Mouse (Mus musculus) heart, embryonic 10.5 days (tissue): ENCODE results near the gene Ndufaf1. TPM values are rescaled to one million over a fixed set of nuclear protein-coding genes. Genes with fewer than 3 reads are reported as not detected.

ENCODE experiments used
- polyA plus RNA-seq: library from polyadenylated mRNA; unstranded; fragments of >200 nt; fragmentation: Nextera tagmentation; extraction: Ambion mirVana; gene quantifications from 2 replicates; pipeline ENCODE4 v1.2.1, GENCODE M21; 2016

Gene Ndufaf1
- polyA plus RNA-seq, 1 experiment from 2014 or later: 58.3 TPM

Other genes with a start within 250 kb of the Ndufaf1 start
- gene Ino80, start 185.1 kb downstream of the Ndufaf1 start, polyA plus RNA-seq: 2.7 and 3.4 TPM in 2 replicates
- gene Exd1, start 115.2 kb downstream of the Ndufaf1 start, polyA plus RNA-seq: 0.31 and 0.34 TPM in 2 replicates
- gene Chp1, start 115.1 kb downstream of the Ndufaf1 start, polyA plus RNA-seq: 42.4 and 47.4 TPM in 2 replicates
- gene Nusap1, start 44.5 kb downstream of the Ndufaf1 start, polyA plus RNA-seq: 52.0 and 56.7 TPM in 2 replicates
- gene Oip5, start 44.4 kb downstream of the Ndufaf1 start, polyA plus RNA-seq: 30.1 and 30.8 TPM in 2 replicates
- 26.4 and 37.4 TPM in 2 replicates for gene Rtf1, start 12.2 kb upstream of the Ndufaf1 start, polyA plus RNA-seq
- gene Itpka, start 79.5 kb upstream of the Ndufaf1 start, polyA plus RNA-seq: 2.7 and 3.1 TPM in 2 replicates
- 0.10 and 0.13 TPM in 2 replicates for gene Ltk, start 97.6 kb upstream of the Ndufaf1 start, polyA plus RNA-seq
- 31.4 and 32.0 TPM in 2 replicates for gene Rpap1, start 124.7 kb upstream of the Ndufaf1 start, polyA plus RNA-seq
- gene Tyro3, start 134.9 kb upstream of the Ndufaf1 start, polyA plus RNA-seq: 8.9 and 11.6 TPM in 2 replicates
- gene Mga, start 234.4 kb upstream of the Ndufaf1 start, polyA plus RNA-seq: 24.2 and 24.6 TPM in 2 replicates